Mouse (Mus musculus) heart, embryonic 15.5 days (tissue): Measurements from ENCODE around the gene Sobp. TPM values are rescaled to one million over a fixed set of nuclear protein-coding genes. Genes with fewer than 3 reads are reported as not detected.

ENCODE experiments used
- ATAC-seq: fragments of 200-750 bp; cut with Nextera tagmentation; replicated peaks from 2 replicates; pipeline ENCODE4 v1.8.0; 2017; ENCODE audit warnings: low read depth, moderate TSS enrichment; ENCODE audit not compliant: insufficient number of reproducible peaks, insufficient read depth, low FRiP score
- H3K27ac ChIP-seq: fragments of 300-500 bp; sonication (generic); 2 replicates; pipeline ENCODE4 v1.5.1; 2015; ENCODE audit warnings: mild to moderate bottlenecking, inconsistent platforms
- H3K27me3 ChIP-seq: fragments of 300-500 bp; sonication (generic); 2 replicates; pipeline ENCODE4 v1.6.1; 2015; ENCODE audit warnings: inconsistent platforms
- H3K36me3 ChIP-seq: fragments of 300-500 bp; sonication (generic); 2 replicates; pipeline ENCODE4 v1.6.1; 2015; ENCODE audit warnings: mild to moderate bottlenecking, inconsistent platforms
- H3K4me1 ChIP-seq: fragments of 300-500 bp; sonication (generic); replicated peaks from 2 replicates; pipeline ENCODE4 v1.6.1; 2015; ENCODE audit warnings: inconsistent platforms
- H3K4me2 ChIP-seq: fragments of 300-500 bp; sonication (generic); 2 replicates; pipeline ENCODE4 v1.6.1; 2015; ENCODE audit warnings: inconsistent platforms, mild to moderate bottlenecking, moderate library complexity
- H3K4me3 ChIP-seq: fragments of 300-500 bp; sonication (generic); 2 replicates; pipeline ENCODE4 v1.5.1; 2015; ENCODE audit warnings: mild to moderate bottlenecking, inconsistent platforms
- H3K9ac ChIP-seq: fragments of 300-500 bp; sonication (generic); 2 replicates; pipeline ENCODE4 v1.6.1; 2015; ENCODE audit warnings: mild to moderate bottlenecking, inconsistent platforms
- H3K9me3 ChIP-seq: fragments of 300-500 bp; sonication (generic); replicated peaks from 2 replicates; pipeline ENCODE4 v1.6.1; 2016; ENCODE audit warnings: inconsistent platforms
- WGBS: fragments of 180-500 bp; shearing (Covaris S2); methylation state at CpG from one replicate; pipeline ENCODE4 v1.1.7; 2015; ENCODE audit warnings: mixed read lengths; 5-methylcytosine and 5-hydroxymethylcytosine counted together
- polyA plus RNA-seq: library from polyadenylated mRNA; unstranded; fragments of >200 nt; fragmentation: Nextera tagmentation; extraction: Ambion mirVana; gene quantifications from 2 replicates; pipeline ENCODE4 v1.2.1, GENCODE M21; 2015

Gene Sobp
- polyA plus RNA-seq, 1 experiment from 2014 or later = 2.1 TPM

GRCm38 (mm10) chr10:42991018-42991417, 183.3 kb downstream of the Sobp start:
- no peak overlapping the region for H3K9ac ChIP-seq
- H3K27ac ChIP-seq = no peak overlapping the region
- peaks cover 16% of the 10 kb centered on the region; the same call in 1 of the 2 replicates for H3K4me1 ChIP-seq
- no peak for ATAC-seq
- no peak overlapping the region for H3K4me2 ChIP-seq
- 0 out of 2 replicates have a peak, but pooled peaks cover 29% of the 10 kb centered on the region for H3K27me3 ChIP-seq
- H3K36me3 ChIP-seq = no peaks in the 10 kb centered on the region
- WGBS = 78% methylated on average over 9 of the region's 9 CpGs
- H3K4me3 ChIP-seq = no peak overlapping the region
- no peaks in the 10 kb centered on the region for H3K9me3 ChIP-seq

- ATAC-seq = no peak
- Histone ChIP-seq H3K9me3 (no peaks in the 10 kb centered on the region), H3K27ac (no peak overlapping the region), H3K9ac (no peak overlapping the region), H3K4me2 (no peak overlapping the region), H3K27me3 (0 out of 2 replicates have a peak, but pooled peaks cover 29% of the 10 kb centered on the region), H3K36me3 (no peaks in the 10 kb centered on the region), H3K4me3 (no peak overlapping the region), H3K4me1 (peaks cover 10% of the 10 kb centered on the region; the same call in 1 of the 2 replicates)
- WGBS = 30% methylated on average over 6 of the region's 6 CpGs
Measured at GRCm38 (mm10) chr10:42989910-42990309, 184.4 kb downstream of the Sobp start.

- WGBS = 54% methylated on average over 15 of the region's 15 CpGs
- H3K27ac ChIP-seq = no peak overlapping the region
- 0 out of 2 replicates have a peak, but pooled peaks cover 2% of the 10 kb centered on the region for H3K4me1 ChIP-seq
- 0 out of 2 replicates have a peak, but pooled peaks cover 23% of the 10 kb centered on the region for H3K27me3 ChIP-seq
- H3K4me3 ChIP-seq = no peak overlapping the region
- H3K9ac ChIP-seq = no peak overlapping the region
- H3K9me3 ChIP-seq = no peaks in the 10 kb centered on the region
- no peaks in the 10 kb centered on the region for H3K36me3 ChIP-seq
- ATAC-seq = no peak
- H3K4me2 ChIP-seq = no peak overlapping the region
Measured at GRCm38 (mm10) chr10:42988627-42989026, 185.7 kb downstream of the Sobp start.

- Histone ChIP-seq H3K27ac (no peak overlapping the region), H3K9me3 (no peaks in the 10 kb centered on the region), H3K4me2 (no peak overlapping the region), H3K4me1 (0 out of 2 replicates have a peak, but pooled peaks cover 2% of the 10 kb centered on the region), H3K9ac (no peak overlapping the region), H3K27me3 (0 out of 2 replicates have a peak, but pooled peaks cover 13% of the 10 kb centered on the region), H3K4me3 (no peak overlapping the region), H3K36me3 (no peaks in the 10 kb centered on the region)
- WGBS = 20% methylated on average over 6 of the region's 6 CpGs
- ATAC-seq = peak; percentile 68
Measured at GRCm38 (mm10) chr10:42987594-42988052, 186.7 kb downstream of the Sobp start.

GRCm38 (mm10) chr10:42984886-42985285, 189.4 kb downstream of the Sobp start:
- 0 out of 2 replicates have a peak, but pooled peaks cover 2% of the 10 kb centered on the region for H3K4me1 ChIP-seq
- no peak overlapping the region for H3K9ac ChIP-seq
- H3K4me3 ChIP-seq = no peak overlapping the region
- ATAC-seq = no peak
- no peaks in the 10 kb centered on the region for H3K27me3 ChIP-seq
- no peaks in the 10 kb centered on the region for H3K36me3 ChIP-seq
- no peak overlapping the region for H3K4me2 ChIP-seq
- no peaks in the 10 kb centered on the region for H3K9me3 ChIP-seq
- H3K27ac ChIP-seq = no peak overlapping the region
- 66% methylated on average over 4 of the region's 4 CpGs for WGBS

GRCm38 (mm10) chr10:42980999-42981757, 193.2 kb downstream of the Sobp start:
- Histone ChIP-seq H3K4me3 (no peak overlapping the region), H3K27ac (no peak overlapping the region), H3K4me2 (no peak overlapping the region), H3K36me3 (no peaks in the 10 kb centered on the region), H3K9me3 (no peaks in the 10 kb centered on the region), H3K27me3 (no peaks in the 10 kb centered on the region), H3K4me1 (no peaks in the 10 kb centered on the region), H3K9ac (no peak overlapping the region)
- ATAC-seq = no peak
- WGBS = 61% methylated on average over 7 of the region's 7 CpGs

- H3K9me3 ChIP-seq = no peaks in the 10 kb centered on the region
- H3K4me3 ChIP-seq = no peak overlapping the region
- H3K4me2 ChIP-seq = no peak overlapping the region
- no peak overlapping the region for H3K27ac ChIP-seq
- no peak overlapping the region for H3K9ac ChIP-seq
- ATAC-seq = no peak
- no peaks in the 10 kb centered on the region for H3K4me1 ChIP-seq
- 56% methylated on average over 3 of the region's 3 CpGs for WGBS
- no peaks in the 10 kb centered on the region for H3K36me3 ChIP-seq
- peaks cover 10% of the 10 kb centered on the region for H3K27me3 ChIP-seq
Measured at GRCm38 (mm10) chr10:42978346-42978745, 196.0 kb downstream of the Sobp start.

- no peak overlapping the region for H3K4me3 ChIP-seq
- no peak for ATAC-seq
- WGBS = 76% methylated on average over 6 of the region's 6 CpGs
Measured at GRCm38 (mm10) chr10:42976577-42976976, 197.8 kb downstream of the Sobp start.

GRCm38 (mm10) chr10:42973537-42973936, 200.8 kb downstream of the Sobp start:
- ATAC-seq = no peak
- WGBS = 62% methylated on average over 4 of the region's 4 CpGs
- no peaks in the 10 kb centered on the region; the same call in 1 of the 2 replicates for H3K4me1 ChIP-seq

More at GRCm38 (mm10) chr10:42976577-42976976, 197.8 kb downstream of the Sobp start:
- Histone ChIP-seq H3K4me1 (no peaks in the 10 kb centered on the region; the same call in 1 of the 2 replicates), H3K27me3 (peaks cover 12% of the 10 kb centered on the region), H3K9ac (no peak overlapping the region), H3K27ac (no peak overlapping the region), H3K9me3 (no peaks in the 10 kb centered on the region), H3K36me3 (no peaks in the 10 kb centered on the region), H3K4me2 (no peak overlapping the region)

GRCm38 (mm10) chr10:42972504-42973172, 201.7 kb downstream of the Sobp start:
- no peak; the same call in 1 of the 2 replicates for ATAC-seq
- Histone ChIP-seq H3K4me1 (no peaks in the 10 kb centered on the region; the same call in 1 of the 2 replicates), H3K27ac (no peak overlapping the region), H3K4me2 (peak overlapping the region; percentile 49), H3K36me3 (no peaks in the 10 kb centered on the region), H3K9ac (no peak overlapping the region), H3K9me3 (no peaks in the 10 kb centered on the region), H3K27me3 (peaks cover 17% of the 10 kb centered on the region), H3K4me3 (peak overlapping the region; percentile 23; the same call in 1 of the 2 replicates)
- WGBS = 25% methylated on average over 18 of the region's 18 CpGs

More at GRCm38 (mm10) chr10:42973537-42973936, 200.8 kb downstream of the Sobp start:
- H3K4me2 ChIP-seq = no peak overlapping the region
- no peak overlapping the region for H3K27ac ChIP-seq
- H3K9me3 ChIP-seq = no peaks in the 10 kb centered on the region
- peaks cover 16% of the 10 kb centered on the region for H3K27me3 ChIP-seq
- H3K9ac ChIP-seq = no peak overlapping the region
- no peak overlapping the region for H3K4me3 ChIP-seq
- no peaks in the 10 kb centered on the region for H3K36me3 ChIP-seq

- Histone ChIP-seq H3K9ac (no peak overlapping the region), H3K4me2 (no peak overlapping the region), H3K9me3 (no peaks in the 10 kb centered on the region), H3K36me3 (no peaks in the 10 kb centered on the region), H3K27me3 (peaks cover 6% of the 10 kb centered on the region; the same call in 1 of the 2 replicates), H3K4me1 (no peaks in the 10 kb centered on the region; the same call in 1 of the 2 replicates), H3K4me3 (no peak overlapping the region), H3K27ac (no peak overlapping the region)
- no peak for ATAC-seq
- 24% methylated on average over 2 of the region's 2 CpGs for WGBS
Measured at GRCm38 (mm10) chr10:42968332-42968731, 206.0 kb downstream of the Sobp start.
